Mouse (Mus musculus) regulatory T cell (primary cell): ENCODE results near the gene Pjvk.

Experiments used
- in situ Hi-C: fragments of 300-600 bp; cut with MboI, MseI; formaldehyde crosslinking; loops from one replicate; pipeline ENCODE4 v1.15.1; 2025; ENCODE audit warnings: high pct_unique_total_duplicates

Pjvk gene

GRCm38 (mm10) chr2:76647883-76648570, at the start of gene Pjvk, which contains the start of gene Prkra:
TSS of gene Pjvk (plus strand) at chr2:76648476.
TSS of gene Prkra (minus strand) at chr2:76648015.
- in situ Hi-C loops: no loop called here

GRCm38 (mm10) chr2:76599214-76599613, 49.1 kb upstream of the Pjvk start:
- in situ Hi-C loops: no loop called here

- in situ Hi-C loops: no loop called here
Observed at GRCm38 (mm10) chr2:76602256-76602655, 46.0 kb upstream of the Pjvk start.

- in situ Hi-C loops: no loop called here
Observed at GRCm38 (mm10) chr2:76606704-76607103, 41.6 kb upstream of the Pjvk start.

GRCm38 (mm10) chr2:76610326-76611104, 37.8 kb upstream of the Pjvk start:
- in situ Hi-C loops: loop anchor here (10.0 kb wide), 1 partner anchor 494 kb away; no protein-coding TSS in a partner anchor

- in situ Hi-C loops: loop anchor here (10.0 kb wide), 1 partner anchor 493 kb away; no protein-coding TSS in a partner anchor
Observed at GRCm38 (mm10) chr2:76611996-76612395, 36.3 kb upstream of the Pjvk start.

GRCm38 (mm10) chr2:76618078-76618477, 30.2 kb upstream of the Pjvk start:
- in situ Hi-C loops: loop anchor here (5.0 to 10.0 kb wide), 2 partner anchors 246 to 487 kb away; no protein-coding TSS in a partner anchor

GRCm38 (mm10) chr2:76620188-76620587, 28.1 kb upstream of the Pjvk start:
- in situ Hi-C loops: loop anchor here (10.0 kb wide), 1 partner anchor 355 kb away; no protein-coding TSS in a partner anchor

- in situ Hi-C loops: loop anchor here (10.0 kb wide), 1 partner anchor 357 kb away; no protein-coding TSS in a partner anchor
Observed at GRCm38 (mm10) chr2:76621724-76622123, 26.6 kb upstream of the Pjvk start.

GRCm38 (mm10) chr2:76622316-76622715, 26.0 kb upstream of the Pjvk start:
- in situ Hi-C loops: loop anchor here (10.0 kb wide), 1 partner anchor 358 kb away; no protein-coding TSS in a partner anchor

- in situ Hi-C loops: no loop called here
Observed at GRCm38 (mm10) chr2:76630293-76630692, 18.0 kb upstream of the Pjvk start.

GRCm38 (mm10) chr2:76631600-76631999, 16.7 kb upstream of the Pjvk start:
- in situ Hi-C loops: no loop called here

- in situ Hi-C loops: no loop called here
Observed at GRCm38 (mm10) chr2:76639637-76640036, 8.6 kb upstream of the Pjvk start.

- in situ Hi-C loops: no loop called here
Observed at GRCm38 (mm10) chr2:76643801-76644200, 4.5 kb upstream of the Pjvk start.

- in situ Hi-C loops: no loop called here
Observed at GRCm38 (mm10) chr2:76647441-76647869, 821 bp upstream of the Pjvk start.

- in situ Hi-C loops: no loop called here
Observed at GRCm38 (mm10) chr2:76648666-76649141, 428 bp downstream of the Pjvk start.

GRCm38 (mm10) chr2:76653070-76653469, 4.8 kb downstream of the Pjvk start:
- in situ Hi-C loops: loop anchor here (25.0 kb wide), 1 partner anchor 766 kb away; no protein-coding TSS in a partner anchor

GRCm38 (mm10) chr2:76654646-76655045, 6.4 kb downstream of the Pjvk start:
- in situ Hi-C loops: loop anchor here (25.0 kb wide), 1 partner anchor 767 kb away; no protein-coding TSS in a partner anchor

GRCm38 (mm10) chr2:76655444-76655843, 7.2 kb downstream of the Pjvk start:
- in situ Hi-C loops: loop anchor here (25.0 kb wide), 1 partner anchor 768 kb away; no protein-coding TSS in a partner anchor

GRCm38 (mm10) chr2:76655982-76656381, 7.7 kb downstream of the Pjvk start:
- in situ Hi-C loops: loop anchor here (25.0 kb wide), 1 partner anchor 769 kb away; no protein-coding TSS in a partner anchor

- in situ Hi-C loops: loop anchor here (25.0 kb wide), 1 partner anchor 771 kb away; no protein-coding TSS in a partner anchor
Observed at GRCm38 (mm10) chr2:76658551-76658950, 10.3 kb downstream of the Pjvk start.

- in situ Hi-C loops: loop anchor here (25.0 kb wide), 1 partner anchor 772 kb away; no protein-coding TSS in a partner anchor
Observed at GRCm38 (mm10) chr2:76659419-76659818, 11.1 kb downstream of the Pjvk start.
